1 mouse cellular context compared by ENCODE assay signal in the genomic region with DNA sequence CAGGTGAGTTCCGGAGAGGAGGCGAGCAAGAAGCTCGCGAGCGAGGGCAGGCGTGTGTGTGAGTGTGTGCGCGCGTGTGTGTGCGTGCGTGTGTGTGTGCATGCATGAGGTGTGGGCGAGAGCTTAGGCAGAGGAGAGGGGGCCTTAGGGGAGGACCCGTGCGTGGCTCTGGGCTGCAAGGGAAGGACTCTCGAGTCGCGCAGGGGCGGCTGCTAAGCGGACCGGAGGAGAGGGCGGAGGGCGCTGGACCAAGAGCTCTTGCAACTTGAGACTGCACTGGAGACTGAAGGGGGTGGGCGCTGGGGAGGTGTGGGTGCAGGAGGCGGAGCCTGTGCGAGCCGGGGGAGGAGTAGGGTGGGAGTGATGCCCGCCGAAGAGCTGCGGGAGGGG.
TF ChIP-seq lines count a peak whose summit lies in the region.

No protein-coding gene starts in this region.

TF ChIP-seq in C2C12, 6 proteins besides CTCF, POLR2A, EP300 and RAD21 (continued from another document):
- no peak for TF ChIP-seq FOSL1 (IDR thresholded peaks at IDR 0.05; ENCODE audit: insufficient read depth, low read length, poor library complexity, severe bottlenecking)
- no peak for TF ChIP-seq MYOG (IDR thresholded peaks at IDR 0.05; ENCODE audit: control insufficient read depth, extremely low read depth, insufficient read length)
- no peak for TF ChIP-seq MAX (IDR thresholded peaks at IDR 0.05)
TF ChIP-seq in C2C12: peak in this region for 0.
